Mouse (Mus musculus) lung, postnatal 0 days (tissue): ENCODE data around the gene Srp68.

Experiments used
- CTCF ChIP-seq: IDR thresholded peaks from 2 replicates; pipeline ENCODE4 v1.5.1; 2016; ENCODE audit warnings: antibody characterized with exemption, mild to moderate bottlenecking
- EP300 ChIP-seq: IDR thresholded peaks from 2 replicates; pipeline ENCODE4 v1.6.1; 2016; ENCODE audit warnings: antibody characterized with exemption, mild to moderate bottlenecking, control low read depth

DNA sequence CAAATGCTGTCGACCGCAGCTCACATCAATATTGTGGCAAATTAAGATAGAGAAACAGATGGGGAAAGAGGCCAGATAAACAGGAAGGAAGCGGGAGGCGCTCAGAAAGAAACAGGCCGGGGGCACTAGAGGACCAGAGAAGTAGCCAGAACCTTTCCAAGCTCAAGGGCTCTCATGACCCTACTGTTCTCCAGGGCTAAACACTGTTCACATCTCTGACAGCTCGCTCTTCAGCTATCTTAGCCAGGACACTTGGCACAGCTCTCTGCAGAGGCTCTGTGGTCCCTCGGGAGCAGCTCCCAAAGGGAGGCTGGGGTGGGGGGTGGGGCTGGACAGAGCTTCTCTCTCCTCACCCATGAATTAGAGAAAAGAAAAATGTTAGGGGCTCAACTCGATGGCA lies 16.5 kb upstream of the Srp68 start:
- TF ChIP-seq EP300 (no peak), CTCF (no peak)
